Mouse (Mus musculus) gastrocnemius, postnatal 25 days (tissue): ENCODE data around the gene Syngr3. TPM values are rescaled to one million over a fixed set of nuclear protein-coding genes. Genes with fewer than 3 reads are reported as not detected.
A peak's percentile ranks its signal among the peaks of the same experiment; 100 is the strongest.

Experiments used
- DNase-seq: peaks from one replicate; pipeline ENCODE4 v3.0.0; 2022
- total RNA-seq, 2 experiments: library from RNA; stranded (reverse); gene quantifications; 1 replicate in 1 of 2; 2 replicates in 1 of 2; pipeline ENCODE4 v1.2.3; 2021

Syngr3 gene
- total RNA-seq, 2 experiments from 2014 or later, result not detected

- DNase-seq, result peak; percentile 68
These were observed 44.7 kb downstream of the Syngr3 start for GRCm38 (mm10) chr17:24644875-24645721.

- DNase-seq, result no peak
These were observed 45.6 kb downstream of the Syngr3 start for GRCm38 (mm10) chr17:24644030-24644715.

GRCm38 (mm10) chr17:24642791-24643343 is 46.9 kb downstream of the Syngr3 start:
- DNase-seq, result no peak

- DNase-seq, result no peak
These were observed 47.8 kb downstream of the Syngr3 start for GRCm38 (mm10) chr17:24641944-24642343.

- DNase-seq, result no peak
These were observed 49.2 kb downstream of the Syngr3 start for GRCm38 (mm10) chr17:24640581-24640980.

- DNase-seq, result no peak
These were observed 49.6 kb downstream of the Syngr3 start for GRCm38 (mm10) chr17:24640119-24640518.

- no peak for DNase-seq
These were observed 50.2 kb downstream of the Syngr3 start for GRCm38 (mm10) chr17:24639571-24639988.

GRCm38 (mm10) chr17:24638840-24639239 is 50.9 kb downstream of the Syngr3 start:
- DNase-seq, result no peak

- no peak for DNase-seq
These were observed 51.5 kb downstream of the Syngr3 start for GRCm38 (mm10) chr17:24638214-24638613.

- no peak for DNase-seq
These were observed 52.8 kb downstream of the Syngr3 start for GRCm38 (mm10) chr17:24636781-24637481.

GRCm38 (mm10) chr17:24635694-24636093 is 54.1 kb downstream of the Syngr3 start:
- no peak for DNase-seq

Other genes with a start within 250 kb of the Syngr3 start
- gene Dnase1l2, start 246.8 kb downstream of the Syngr3 start, total RNA-seq, result 1 to 10 TPM; 1.0 to 1.5 TPM
- 10 to 100 TPM in 1 of 2 experiments, 1 to 10 TPM in 1; 9.4 to 10.2 TPM for gene E4f1, start 219.6 kb downstream of the Syngr3 start, total RNA-seq
- gene Pgp, start 219.6 kb downstream of the Syngr3 start, total RNA-seq, result 10 to 100 TPM; 50.8 to 55.0 TPM
- gene Bricd5, start 216.1 kb downstream of the Syngr3 start, total RNA-seq, result not detected
- gene Mlst8, start 210.9 kb downstream of the Syngr3 start, total RNA-seq, result 10 to 100 TPM; 10.5 to 11.7 TPM
- under 1 TPM; 0.10 to 0.11 TPM for gene Caskin1, start 201.4 kb downstream of the Syngr3 start, total RNA-seq
- 10 to 100 TPM; 33.2 to 36.7 TPM for gene Traf7, start 162.0 kb downstream of the Syngr3 start, total RNA-seq
- gene Rab26, start 155.7 kb downstream of the Syngr3 start, total RNA-seq, result under 1 TPM in 1 of 2 experiments, not detected in 1; 0.23 TPM
- gene Pkd1, start 140.1 kb downstream of the Syngr3 start, total RNA-seq, result 10 to 100 TPM; 20.2 to 21.1 TPM
- 10 to 100 TPM; 65.8 to 67.8 TPM for gene Tsc2, start 57.3 kb downstream of the Syngr3 start, total RNA-seq
- 1 to 10 TPM; 2.6 to 4.2 TPM for gene Nthl1, start 57.3 kb downstream of the Syngr3 start, total RNA-seq
- gene Slc9a3r2, start 39.6 kb downstream of the Syngr3 start, total RNA-seq, result 10 to 100 TPM; 36.6 to 41.8 TPM
- not detected for gene Npw, start 31.5 kb downstream of the Syngr3 start, total RNA-seq
- gene Zfp598, start 20.3 kb downstream of the Syngr3 start, total RNA-seq, result 10 to 100 TPM; 17.7 to 20.2 TPM
- 10 to 100 TPM; 24.1 to 30.1 TPM for gene Gfer, start 6.2 kb upstream of the Syngr3 start, total RNA-seq
- under 1 TPM; 0.59 to 0.61 TPM for gene Noxo1, start 6.3 kb upstream of the Syngr3 start, total RNA-seq
- 10 to 100 TPM; 14.7 to 15.6 TPM for gene Tbl3, start 17.7 kb upstream of the Syngr3 start, total RNA-seq
- gene Rnf151, start 28.1 kb upstream of the Syngr3 start, total RNA-seq, result not detected
- 100 to 1,000 TPM; 564 to 585 TPM for gene Rps2, start 28.2 kb upstream of the Syngr3 start, total RNA-seq
- gene Ndufb10, start 34.5 kb upstream of the Syngr3 start, total RNA-seq, result 100 to 1,000 TPM; 493 to 532 TPM
- gene Rpl3l, start 37.9 kb upstream of the Syngr3 start, total RNA-seq, result 100 to 1,000 TPM; 723 to 775 TPM
- gene Msrb1, start 46.7 kb upstream of the Syngr3 start, total RNA-seq, result 100 to 1,000 TPM; 164 to 180 TPM
- gene Hs3st6, start 63.0 kb upstream of the Syngr3 start, total RNA-seq, result not detected
- not detected for gene Meiob, start 114.3 kb upstream of the Syngr3 start, total RNA-seq
- gene Hagh, start 150.2 kb upstream of the Syngr3 start, total RNA-seq, result 10 to 100 TPM; 73.3 to 77.5 TPM
- 10 to 100 TPM; 38.1 to 44.5 TPM for gene Fahd1, start 160.4 kb upstream of the Syngr3 start, total RNA-seq
- gene Igfals, start 176.0 kb upstream of the Syngr3 start, total RNA-seq, result 1 to 10 TPM; 3.8 to 4.4 TPM
- 10 to 100 TPM; 10.2 to 13.1 TPM for gene Nubp2, start 196.4 kb upstream of the Syngr3 start, total RNA-seq
- gene Spsb3, start 196.7 kb upstream of the Syngr3 start, total RNA-seq, result 10 to 100 TPM; 27.8 to 31.5 TPM
- 10 to 100 TPM in 1 of 2 experiments, 1 to 10 TPM in 1; 8.8 to 10.4 TPM for gene Eme2, start 205.1 kb upstream of the Syngr3 start, total RNA-seq
- gene Mrps34, start 205.2 kb upstream of the Syngr3 start, total RNA-seq, result 100 to 1,000 TPM in 1 of 2 experiments, 10 to 100 TPM in 1; 85.9 to 105 TPM
- gene Nme3, start 206.5 kb upstream of the Syngr3 start, total RNA-seq, result 1 to 10 TPM; 7.7 to 9.8 TPM
- 10 to 100 TPM; 19.5 TPM for gene Mapk8ip3, start 247.0 kb upstream of the Syngr3 start, total RNA-seq